Mouse (Mus musculus) embryonic facial prominence, embryonic 13.5 days (tissue): ENCODE measurements around the gene Nhej1. TPM values are rescaled to one million over a fixed set of nuclear protein-coding genes. Genes with fewer than 3 reads are reported as not detected.

Experiments used
- ATAC-seq: fragments of 200-750 bp; cut with Nextera tagmentation; 2 replicates; pipeline ENCODE4 v1.8.0; 2017; ENCODE audit warnings: low read depth; ENCODE audit not compliant: insufficient number of reproducible peaks, insufficient read depth, low FRiP score, low TSS enrichment
- H3K27ac ChIP-seq: fragments of 300-500 bp; sonication (generic); 2 replicates; pipeline ENCODE4 v1.5.1; 2015; ENCODE audit warnings: moderate library complexity, mild to moderate bottlenecking, inconsistent platforms
- H3K27me3 ChIP-seq: fragments of 300-500 bp; sonication (generic); 2 replicates; pipeline ENCODE4 v1.6.1; 2015; ENCODE audit warnings: mild to moderate bottlenecking, inconsistent platforms
- H3K36me3 ChIP-seq: fragments of 300-500 bp; sonication (generic); 2 replicates; pipeline ENCODE4 v1.6.1; 2015; ENCODE audit warnings: mild to moderate bottlenecking, inconsistent platforms
- H3K4me1 ChIP-seq: fragments of 300-500 bp; sonication (generic); 2 replicates; pipeline ENCODE4 v1.6.1; 2015; ENCODE audit warnings: inconsistent platforms
- H3K4me2 ChIP-seq: fragments of 300-500 bp; sonication (generic); 2 replicates; pipeline ENCODE4 v1.6.1; 2015; ENCODE audit warnings: moderate library complexity, mild to moderate bottlenecking, inconsistent platforms
- H3K4me3 ChIP-seq: fragments of 300-500 bp; sonication (generic); 2 replicates; pipeline ENCODE4 v1.5.1; 2015; ENCODE audit warnings: mild to moderate bottlenecking, inconsistent platforms
- H3K9ac ChIP-seq: fragments of 300-500 bp; sonication (generic); 2 replicates; pipeline ENCODE4 v1.6.1; 2015; ENCODE audit warnings: mild to moderate bottlenecking, inconsistent platforms
- H3K9me3 ChIP-seq: fragments of 300-500 bp; sonication (generic); 2 replicates; pipeline ENCODE4 v1.6.1; 2016; ENCODE audit warnings: inconsistent platforms
- WGBS: fragments of 180-500 bp; shearing (Covaris S2); methylation state at CpG from one replicate; pipeline ENCODE4 v1.1.7; 2015; ENCODE audit warnings: mixed read lengths; 5-methylcytosine and 5-hydroxymethylcytosine counted together
- polyA plus RNA-seq: library from polyadenylated mRNA; unstranded; fragments of >200 nt; fragmentation: Nextera tagmentation; extraction: Ambion mirVana; gene quantifications from 2 replicates; pipeline ENCODE4 v1.2.1, GENCODE M21; 2015

Nhej1 gene
- polyA plus RNA-seq, 1 experiment from 2014 or later = 12.7 TPM

- Histone ChIP-seq H3K36me3 (peaks cover 59% of the 10 kb centered on the region), H3K4me1 (peaks cover 26% of the 10 kb centered on the region), H3K27me3 (no peaks in the 10 kb centered on the region), H3K9ac (peak within 1 kb of the TSS; percentile 96), H3K27ac (peak within 1 kb of the TSS; percentile 97), H3K4me3 (peak within 1 kb of the TSS; percentile 93), H3K4me2 (peak within 1 kb of the TSS; percentile 95), H3K9me3 (no peaks in the 10 kb centered on the region)
- WGBS = under 1% methylated on average over 90 of the region's 91 CpGs
- peak; percentile 87 for ATAC-seq
These were observed 17.6 kb upstream of the Nhej1 start, which contains the start of the genes Cnppd1 and Retreg2 for GRCm38 (mm10) chr1:75142301-75143261. Cnppd1 (minus strand) TSS chr1:75142711. Retreg2 (plus strand) TSS chr1:75142778.

GRCm38 (mm10) chr1:75141486-75142190, 16.6 kb upstream of the Nhej1 start:
- peaks cover 58% of the 10 kb centered on the region for H3K36me3 ChIP-seq
- ATAC-seq = 0 out of 2 replicates have a peak, but pooled peaks have one; percentile 23
- no peaks in the 10 kb centered on the region for H3K27me3 ChIP-seq
- peak overlapping the region; percentile 96 for H3K9ac ChIP-seq
- H3K9me3 ChIP-seq = no peaks in the 10 kb centered on the region
- peaks cover 26% of the 10 kb centered on the region for H3K4me1 ChIP-seq
- under 1% methylated on average over 53 of the region's 53 CpGs for WGBS
- H3K27ac ChIP-seq = peak overlapping the region; percentile 97
- peak overlapping the region; percentile 95 for H3K4me2 ChIP-seq
- H3K4me3 ChIP-seq = peak overlapping the region; percentile 93

- ATAC-seq = no peak
- no peaks in the 10 kb centered on the region for H3K27me3 ChIP-seq
- H3K9me3 ChIP-seq = no peaks in the 10 kb centered on the region
- H3K36me3 ChIP-seq = peaks cover 58% of the 10 kb centered on the region
- peaks cover 26% of the 10 kb centered on the region for H3K4me1 ChIP-seq
- no peak overlapping the region for H3K27ac ChIP-seq
- peak overlapping the region; percentile 95 for H3K4me2 ChIP-seq
- peak overlapping the region; percentile 96 for H3K9ac ChIP-seq
- H3K4me3 ChIP-seq = peak overlapping the region; percentile 93
- 61% methylated on average over 4 of the region's 4 CpGs for WGBS
These were observed 15.7 kb upstream of the Nhej1 start for GRCm38 (mm10) chr1:75140601-75141190.

DNA sequence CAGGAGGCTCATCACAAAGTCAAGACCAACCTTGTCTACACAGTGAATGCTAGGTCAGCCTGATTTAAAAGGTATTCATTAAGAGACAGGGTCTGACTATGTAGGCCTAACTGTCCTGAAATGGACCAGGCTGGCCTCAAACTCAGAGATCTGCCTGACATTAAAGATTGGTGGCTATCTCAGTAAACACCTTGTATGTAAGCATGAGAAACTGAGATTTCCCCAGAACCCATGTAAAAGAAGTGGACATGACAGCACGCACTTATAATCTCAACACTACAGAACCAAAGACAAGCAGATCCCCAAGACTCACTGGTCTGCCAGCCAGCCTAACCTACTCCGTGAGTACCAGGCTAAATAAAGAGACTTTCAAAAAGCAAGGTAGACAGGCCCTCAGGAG, 13.4 kb upstream of the Nhej1 start:
- ATAC-seq = no peak
- WGBS = 92% methylated on average over 2 of the region's 2 CpGs
- H3K9me3 ChIP-seq = no peaks in the 10 kb centered on the region
- no peak overlapping the region for H3K4me2 ChIP-seq
- no peak overlapping the region for H3K4me3 ChIP-seq
- H3K36me3 ChIP-seq = peaks cover 48% of the 10 kb centered on the region
- H3K4me1 ChIP-seq = peaks cover 16% of the 10 kb centered on the region
- H3K27me3 ChIP-seq = no peaks in the 10 kb centered on the region
- no peak overlapping the region for H3K9ac ChIP-seq
- no peak overlapping the region for H3K27ac ChIP-seq

DNA sequence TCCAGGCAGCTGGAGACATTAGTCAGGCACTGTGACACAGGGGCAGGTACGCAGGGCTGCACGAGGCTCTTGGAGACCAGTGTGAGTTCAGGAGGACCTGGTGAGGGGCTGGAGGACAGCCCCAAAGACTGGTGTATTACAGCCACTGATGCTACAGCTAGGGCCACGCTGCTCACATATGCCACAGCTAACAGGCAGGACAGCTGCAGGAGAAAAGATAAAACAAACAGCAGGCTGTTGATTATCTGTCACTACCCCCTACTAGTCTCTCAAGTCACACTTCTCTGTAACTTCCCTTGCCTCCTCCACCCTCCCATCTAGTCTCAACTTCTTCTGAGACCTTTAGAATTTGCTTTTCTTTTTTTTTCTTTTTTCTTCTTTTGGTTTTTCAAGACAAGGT, 11.7 kb upstream of the Nhej1 start:
- 82% methylated on average over 3 of the region's 3 CpGs for WGBS
- Histone ChIP-seq H3K4me1 (peaks cover 12% of the 10 kb centered on the region), H3K36me3 (peaks cover 48% of the 10 kb centered on the region), H3K9me3 (no peaks in the 10 kb centered on the region), H3K27me3 (peaks cover 5% of the 10 kb centered on the region; the same call in 1 of the 2 replicates), H3K9ac (no peak overlapping the region), H3K4me3 (no peak overlapping the region), H3K4me2 (no peak overlapping the region), H3K27ac (no peak overlapping the region)
- no peak for ATAC-seq

GRCm38 (mm10) chr1:75136293-75136692, 11.3 kb upstream of the Nhej1 start:
- Histone ChIP-seq H3K9me3 (no peaks in the 10 kb centered on the region), H3K27me3 (peaks cover 5% of the 10 kb centered on the region; the same call in 1 of the 2 replicates), H3K4me1 (peaks cover 12% of the 10 kb centered on the region), H3K4me2 (no peak overlapping the region), H3K9ac (no peak overlapping the region), H3K36me3 (peaks cover 48% of the 10 kb centered on the region), H3K27ac (no peak overlapping the region), H3K4me3 (no peak overlapping the region)
- WGBS = 89% methylated on average over 6 of the region's 6 CpGs
- ATAC-seq = no peak

DNA sequence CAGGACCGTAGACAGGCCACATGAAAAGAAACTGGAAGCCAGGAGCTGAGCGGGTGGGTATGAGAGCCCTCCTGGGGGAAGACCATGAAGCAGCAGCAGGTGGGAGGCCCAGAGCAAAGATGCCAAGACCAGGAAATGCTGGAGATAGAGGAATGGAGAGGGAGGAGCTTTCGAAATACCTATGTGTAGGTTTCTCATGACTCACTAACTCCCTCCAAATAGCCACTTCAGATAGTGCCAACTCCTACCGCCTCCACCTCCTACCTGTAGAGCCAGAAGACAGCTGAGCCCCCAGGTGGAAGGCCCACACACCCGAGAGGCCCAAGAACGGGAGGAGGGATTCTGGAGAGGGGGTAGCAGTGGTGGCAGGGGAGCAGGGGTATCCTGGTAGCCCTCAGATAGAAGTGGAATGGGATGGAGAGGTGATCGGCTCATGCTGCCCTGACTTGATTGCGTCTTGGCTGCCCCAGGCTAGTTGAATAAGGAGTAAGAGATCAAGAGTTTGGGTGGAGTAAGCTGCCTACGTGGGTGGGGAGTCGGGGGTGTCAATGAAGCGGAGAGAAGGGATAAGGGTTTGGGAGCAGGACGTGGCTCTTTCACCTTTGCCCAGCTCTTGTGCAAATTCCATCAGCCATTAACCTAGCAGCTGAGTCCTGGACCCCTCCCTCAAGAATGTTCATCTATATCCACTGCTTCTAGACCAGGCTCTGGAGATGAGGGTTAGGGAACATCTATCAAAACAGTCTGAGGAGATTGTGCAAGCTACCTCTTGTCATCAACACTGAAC, 8.6 kb upstream of the Nhej1 start, which contains the start of gene Slc23a3:
TSS of gene Slc23a3 (minus strand) at position 470 of the 787 bp plus-strand sequence.
- Histone ChIP-seq H3K4me3 (no peak within 1 kb of the TSS), H3K4me1 (no peaks in the 10 kb centered on the region), H3K4me2 (no peak within 1 kb of the TSS), H3K36me3 (peaks cover 35% of the 10 kb centered on the region), H3K9ac (0 out of 2 replicates have a peak within 1 kb of the TSS, but pooled peaks have one; percentile 2), H3K27ac (no peak within 1 kb of the TSS), H3K27me3 (peaks cover 9% of the 10 kb centered on the region), H3K9me3 (no peaks in the 10 kb centered on the region)
- WGBS = 66% methylated on average over 12 of the region's 12 CpGs
- no peak for ATAC-seq

GRCm38 (mm10) chr1:75128641-75129040, 3.6 kb upstream of the Nhej1 start:
- Histone ChIP-seq H3K4me1 (peaks cover 12% of the 10 kb centered on the region), H3K9me3 (no peaks in the 10 kb centered on the region), H3K9ac (no peak overlapping the region), H3K4me3 (no peak overlapping the region), H3K4me2 (no peak overlapping the region), H3K27ac (no peak overlapping the region), H3K36me3 (no peaks in the 10 kb centered on the region), H3K27me3 (peaks cover 9% of the 10 kb centered on the region)
- ATAC-seq = no peak
- 75% methylated on average over 3 of the region's 3 CpGs for WGBS

DNA sequence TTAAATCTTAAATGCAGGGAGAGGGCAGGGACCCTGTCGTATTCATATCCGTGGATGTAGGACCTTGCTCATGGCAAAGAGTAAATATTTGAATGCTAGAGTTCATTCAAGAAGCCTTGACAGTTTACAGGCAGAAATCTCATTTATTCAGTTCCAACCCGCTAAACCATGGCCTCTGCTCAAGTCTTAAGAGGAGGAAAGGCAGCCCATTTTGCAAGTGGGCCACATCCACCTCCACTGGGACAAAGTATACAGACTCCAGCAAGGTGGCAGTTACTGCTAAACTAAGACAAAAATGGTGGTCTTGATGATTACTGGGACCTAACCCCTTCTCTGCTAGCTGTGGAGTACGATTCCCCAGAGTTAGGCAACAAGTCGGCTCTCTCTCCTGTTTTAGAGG, 418 bp upstream of the Nhej1 start:
- H3K9ac ChIP-seq = peak overlapping the region; percentile 76; the same call in 1 of the 2 replicates
- H3K27ac ChIP-seq = peak overlapping the region; percentile 98
- no peak for ATAC-seq

DNA sequence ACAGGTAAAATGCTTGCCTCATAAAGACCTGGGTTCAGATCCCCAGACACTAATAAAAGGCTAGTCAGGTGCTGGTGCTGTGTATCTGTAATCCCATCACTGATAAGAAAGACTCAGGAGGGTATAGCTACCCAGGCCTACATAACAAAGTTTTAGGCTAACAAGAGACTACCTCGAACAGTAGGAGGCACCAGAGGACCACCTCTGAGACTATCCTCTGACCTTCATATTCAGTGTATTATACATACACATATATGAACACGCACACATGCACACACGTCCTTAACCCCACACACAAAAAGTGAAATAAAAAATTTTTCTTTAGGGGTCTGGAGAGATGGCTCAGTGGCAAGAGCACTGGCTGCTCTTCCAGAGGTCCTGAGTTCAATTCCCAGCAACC, 2.8 kb downstream of the Nhej1 start:
- Histone ChIP-seq H3K9me3 (no peaks in the 10 kb centered on the region), H3K27me3 (no peaks in the 10 kb centered on the region), H3K9ac (no peak overlapping the region), H3K36me3 (no peaks in the 10 kb centered on the region), H3K4me2 (no peak overlapping the region), H3K27ac (no peak overlapping the region), H3K4me1 (peaks cover 12% of the 10 kb centered on the region), H3K4me3 (no peak overlapping the region)
- no peak for ATAC-seq
- WGBS = 77% methylated on average over 3 of the region's 3 CpGs

More for the DNA sequence above, 418 bp upstream of the Nhej1 start:
- Histone ChIP-seq H3K27me3 (peaks cover 4% of the 10 kb centered on the region; the same call in 1 of the 2 replicates), H3K4me3 (peak overlapping the region; percentile 60), H3K36me3 (no peaks in the 10 kb centered on the region), H3K9me3 (no peaks in the 10 kb centered on the region), H3K4me1 (peaks cover 12% of the 10 kb centered on the region), H3K4me2 (peak overlapping the region; percentile 58)
- 39% methylated on average over 5 of the region's 5 CpGs for WGBS
